Mouse (Mus musculus): ENCODE results near the gene Polr3e. TPM values are rescaled to one million over a fixed set of nuclear protein-coding genes. Genes with fewer than 3 reads are reported as not detected.

Gene Polr3e
- polyA plus RNA-seq, 1 experiment, result 15.9 TPM

GRCm38 (mm10) chr7:120913332-120913731 is 4.2 kb upstream of the Polr3e start:
- Histone ChIP-seq H3K4me3 (ENCODE audit: insufficient read depth, poor library complexity, severe bottlenecking) (no peak overlapping the region), H3ac (ENCODE audit: control insufficient read depth, insufficient read length, low read depth) (no peak overlapping the region), H3K36me3 (ENCODE audit: control insufficient read depth, insufficient read depth) (no peaks in the 10 kb centered on the region), H3K79me2 (ENCODE audit: control insufficient read depth, insufficient read depth) (peaks cover 5% of the 10 kb centered on the region), H3K79me3 (ENCODE audit: low read depth) (peaks cover 1% of the 10 kb centered on the region), H3K27me3 (ENCODE audit: control insufficient read depth, insufficient read depth, insufficient read length) (no peaks in the 10 kb centered on the region)
- no peak for TF ChIP-seq MAX (IDR thresholded peaks at IDR 0.05)

- H3K79me2 ChIP-seq (ENCODE audit: control insufficient read depth, insufficient read depth), result peaks cover 36% of the 10 kb centered on the region
- no peak overlapping the region for H3ac ChIP-seq (ENCODE audit: control insufficient read depth, insufficient read length, low read depth)
- TF ChIP-seq FOSL1 (IDR thresholded peaks at IDR 0.05; ENCODE audit: insufficient read depth, low read length, poor library complexity, severe bottlenecking) (no peak), MYOG (IDR thresholded peaks at IDR 0.05; ENCODE audit: control insufficient read depth, extremely low read depth, insufficient read length) (no peak), USF1 (IDR thresholded peaks at IDR 0.05; ENCODE audit: low read depth) (no peak)
- H3K36me3 ChIP-seq (ENCODE audit: control insufficient read depth, insufficient read depth), result no peaks in the 10 kb centered on the region
- H3K79me3 ChIP-seq (ENCODE audit: low read depth), result peaks cover 19% of the 10 kb centered on the region
- H3K27me3 ChIP-seq (ENCODE audit: control insufficient read depth, insufficient read depth, insufficient read length), result no peaks in the 10 kb centered on the region
- H3K4me3 ChIP-seq (ENCODE audit: insufficient read depth, poor library complexity, severe bottlenecking), result peak overlapping the region; percentile 38
These were observed 1.2 kb upstream of the Polr3e start for GRCm38 (mm10) chr7:120916262-120916875.

- TF ChIP-seq MYOD1 (IDR thresholded peaks at IDR 0.05; ENCODE audit: control insufficient read depth, insufficient read length, low read depth) (no peak), CTCF (IDR thresholded peaks at IDR 0.05; ENCODE audit: control insufficient read depth, insufficient read depth, insufficient read length) (no peak), USF1 (IDR thresholded peaks at IDR 0.05; ENCODE audit: low read depth) (no peak), MAX (IDR thresholded peaks at IDR 0.05) (no peak), FOSL1 (IDR thresholded peaks at IDR 0.05; ENCODE audit: insufficient read depth, low read length, poor library complexity, severe bottlenecking) (no peak), CEBPB (IDR thresholded peaks at IDR 0.05; ENCODE audit: low read depth) (no peak), MYOG (IDR thresholded peaks at IDR 0.05; ENCODE audit: control insufficient read depth, extremely low read depth, insufficient read length) (no peak)
- Histone ChIP-seq H3K79me3 (ENCODE audit: low read depth) (peaks cover 24% of the 10 kb centered on the region), H3K27me3 (ENCODE audit: control insufficient read depth, insufficient read depth, insufficient read length) (no peaks in the 10 kb centered on the region), H3ac (ENCODE audit: control insufficient read depth, insufficient read length, low read depth) (no peak overlapping the region), H3K36me3 (ENCODE audit: control insufficient read depth, insufficient read depth) (no peaks in the 10 kb centered on the region), H3K79me2 (ENCODE audit: control insufficient read depth, insufficient read depth) (peaks cover 44% of the 10 kb centered on the region), H3K4me3 (ENCODE audit: insufficient read depth, poor library complexity, severe bottlenecking) (peak overlapping the region; percentile 38)
These were observed 309 bp upstream of the Polr3e start for GRCm38 (mm10) chr7:120917279-120917591.

GRCm38 (mm10) chr7:120918526-120918962 is 1.0 kb downstream of the Polr3e start:
- Histone ChIP-seq H3K79me2 (ENCODE audit: control insufficient read depth, insufficient read depth) (peaks cover 57% of the 10 kb centered on the region), H3ac (ENCODE audit: control insufficient read depth, insufficient read length, low read depth) (peak overlapping the region; percentile 97), H3K4me3 (ENCODE audit: insufficient read depth, poor library complexity, severe bottlenecking) (peak overlapping the region; percentile 64), H3K79me3 (ENCODE audit: low read depth) (peaks cover 27% of the 10 kb centered on the region), H3K36me3 (ENCODE audit: control insufficient read depth, insufficient read depth) (no peaks in the 10 kb centered on the region), H3K27me3 (ENCODE audit: control insufficient read depth, insufficient read depth, insufficient read length) (no peaks in the 10 kb centered on the region)
- peak; percentile 76 for TF ChIP-seq CEBPB (IDR thresholded peaks at IDR 0.05; ENCODE audit: low read depth)
- TF ChIP-seq USF1 (IDR thresholded peaks at IDR 0.05; ENCODE audit: low read depth), result no peak

- Histone ChIP-seq H3K79me2 (ENCODE audit: control insufficient read depth, insufficient read depth) (no peaks in the 10 kb centered on the region), H3K79me3 (ENCODE audit: low read depth) (no peaks in the 10 kb centered on the region), H3K27me3 (ENCODE audit: control insufficient read depth, insufficient read depth, insufficient read length) (no peaks in the 10 kb centered on the region), H3ac (ENCODE audit: control insufficient read depth, insufficient read length, low read depth) (no peak overlapping the region), H3K4me3 (ENCODE audit: insufficient read depth, poor library complexity, severe bottlenecking) (no peak overlapping the region), H3K36me3 (ENCODE audit: control insufficient read depth, insufficient read depth) (peaks cover 51% of the 10 kb centered on the region)
- TF ChIP-seq FOSL1 (IDR thresholded peaks at IDR 0.05; ENCODE audit: insufficient read depth, low read length, poor library complexity, severe bottlenecking), result no peak
- no peak for TF ChIP-seq MYOG (IDR thresholded peaks at IDR 0.05; ENCODE audit: control insufficient read depth, extremely low read depth, insufficient read length)
- no peak for TF ChIP-seq MAX (IDR thresholded peaks at IDR 0.05)
These were observed 15.6 kb downstream of the Polr3e start for GRCm38 (mm10) chr7:120933110-120933509.

GRCm38 (mm10) chr7:120933680-120934195 is 16.2 kb downstream of the Polr3e start:
- Histone ChIP-seq H3K4me3 (ENCODE audit: insufficient read depth, poor library complexity, severe bottlenecking) (no peak overlapping the region), H3K79me3 (ENCODE audit: low read depth) (no peaks in the 10 kb centered on the region), H3K36me3 (ENCODE audit: control insufficient read depth, insufficient read depth) (peaks cover 44% of the 10 kb centered on the region), H3K27me3 (ENCODE audit: control insufficient read depth, insufficient read depth, insufficient read length) (no peaks in the 10 kb centered on the region), H3ac (ENCODE audit: control insufficient read depth, insufficient read length, low read depth) (no peak overlapping the region), H3K79me2 (ENCODE audit: control insufficient read depth, insufficient read depth) (no peaks in the 10 kb centered on the region)
- TF ChIP-seq MYOG (IDR thresholded peaks at IDR 0.05; ENCODE audit: control insufficient read depth, extremely low read depth, insufficient read length) (no peak), CEBPB (IDR thresholded peaks at IDR 0.05; ENCODE audit: low read depth) (no peak), USF1 (IDR thresholded peaks at IDR 0.05; ENCODE audit: low read depth) (no peak), MYOD1 (IDR thresholded peaks at IDR 0.05; ENCODE audit: control insufficient read depth, insufficient read length, low read depth) (no peak), MAX (IDR thresholded peaks at IDR 0.05) (no peak), CTCF (IDR thresholded peaks at IDR 0.05; ENCODE audit: control insufficient read depth, insufficient read depth, insufficient read length) (no peak), FOSL1 (IDR thresholded peaks at IDR 0.05; ENCODE audit: insufficient read depth, low read length, poor library complexity, severe bottlenecking) (no peak)

Data from C2C12 (cell line).